Mouse (Mus musculus) cerebellum, adult 9-10 months (tissue): ENCODE data around the gene Olfr78.

Experiments used
- DNase-seq: peaks from one replicate; pipeline ENCODE4 v3.0.0; 2022

Gene Olfr78

GRCm38 (mm10) chr7:102759266-102759665, at the start of gene Olfr78, which contains the start of gene Olfr560:
Gene Olfr78 (minus strand): TSS chr7:102759471.
Gene Olfr560 (minus strand): TSS chr7:102759366.
- DNase-seq = no peak

- DNase-seq = no peak
Measured at GRCm38 (mm10) chr7:102803180-102803579, 43.9 kb upstream of the Olfr78 start, which contains the start of gene Olfr564. Gene Olfr564 (plus strand): TSS chr7:102803480.

DNA sequence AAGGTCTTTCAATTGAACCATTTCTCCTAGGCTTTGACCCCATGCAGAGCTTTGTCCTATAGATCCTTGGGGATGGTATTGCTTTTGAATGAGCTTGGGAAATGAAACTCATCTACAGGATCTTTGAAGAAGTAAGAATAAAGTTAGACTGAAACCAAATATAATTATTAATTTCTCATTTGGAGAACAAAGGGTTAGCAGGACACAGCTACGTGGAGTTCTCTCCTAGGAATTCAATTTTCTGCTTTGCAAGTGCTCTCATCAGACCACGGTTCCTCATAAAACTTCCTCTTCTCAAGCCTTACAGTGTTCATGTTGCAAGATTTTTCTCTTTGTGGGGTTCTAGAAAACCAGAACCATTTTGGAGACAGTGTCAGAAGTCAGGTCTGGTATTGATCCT, 11.7 kb upstream of the Olfr78 start, which contains the start of gene Olfr561:
Gene Olfr561, plus strand, starts transcription at position 301 of the 400 bp plus-strand sequence.
- DNase-seq = no peak

- DNase-seq = peak; percentile 0
Measured at GRCm38 (mm10) chr7:102752086-102752485, 7.2 kb downstream of the Olfr78 start.

GRCm38 (mm10) chr7:102737705-102738104, 21.6 kb downstream of the Olfr78 start:
- DNase-seq = no peak

GRCm38 (mm10) chr7:102733793-102734192, 25.5 kb downstream of the Olfr78 start:
- no peak for DNase-seq

GRCm38 (mm10) chr7:102727391-102727790, 31.9 kb downstream of the Olfr78 start, which contains the start of gene Olfr559:
Gene Olfr559 (minus strand): TSS chr7:102727491.
- no peak for DNase-seq

DNA sequence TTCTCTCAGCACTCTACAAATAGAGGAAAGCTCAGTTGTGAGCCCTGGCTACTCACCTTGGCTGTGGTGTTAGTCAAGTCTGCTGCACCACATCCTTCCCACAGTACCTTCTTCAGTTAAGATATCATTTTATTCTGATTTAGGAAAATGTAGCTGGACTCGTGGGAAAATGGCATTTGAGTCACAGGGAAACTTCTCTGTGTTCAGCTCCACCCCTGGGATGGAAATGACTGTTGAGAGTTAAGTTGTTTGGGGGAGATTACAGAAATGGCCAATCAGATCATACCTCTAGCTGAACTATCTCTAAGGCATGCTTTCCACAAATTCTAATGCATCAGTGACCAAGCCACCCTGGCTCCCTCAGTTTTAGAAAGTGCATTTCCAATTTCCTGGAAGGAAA, 40.3 kb downstream of the Olfr78 start, which contains the start of gene Olfr33:
Gene Olfr33, minus strand, starts transcription at position 101 of the 400 bp plus-strand sequence.
- DNase-seq = no peak

GRCm38 (mm10) chr7:102701915-102702314, 57.4 kb downstream of the Olfr78 start, which contains the start of gene Olfr558:
Gene Olfr558 (plus strand): TSS chr7:102702215.
- no peak for DNase-seq

GRCm38 (mm10) chr7:102698461-102698860, 60.8 kb downstream of the Olfr78 start:
- peak; percentile 39 for DNase-seq

DNA sequence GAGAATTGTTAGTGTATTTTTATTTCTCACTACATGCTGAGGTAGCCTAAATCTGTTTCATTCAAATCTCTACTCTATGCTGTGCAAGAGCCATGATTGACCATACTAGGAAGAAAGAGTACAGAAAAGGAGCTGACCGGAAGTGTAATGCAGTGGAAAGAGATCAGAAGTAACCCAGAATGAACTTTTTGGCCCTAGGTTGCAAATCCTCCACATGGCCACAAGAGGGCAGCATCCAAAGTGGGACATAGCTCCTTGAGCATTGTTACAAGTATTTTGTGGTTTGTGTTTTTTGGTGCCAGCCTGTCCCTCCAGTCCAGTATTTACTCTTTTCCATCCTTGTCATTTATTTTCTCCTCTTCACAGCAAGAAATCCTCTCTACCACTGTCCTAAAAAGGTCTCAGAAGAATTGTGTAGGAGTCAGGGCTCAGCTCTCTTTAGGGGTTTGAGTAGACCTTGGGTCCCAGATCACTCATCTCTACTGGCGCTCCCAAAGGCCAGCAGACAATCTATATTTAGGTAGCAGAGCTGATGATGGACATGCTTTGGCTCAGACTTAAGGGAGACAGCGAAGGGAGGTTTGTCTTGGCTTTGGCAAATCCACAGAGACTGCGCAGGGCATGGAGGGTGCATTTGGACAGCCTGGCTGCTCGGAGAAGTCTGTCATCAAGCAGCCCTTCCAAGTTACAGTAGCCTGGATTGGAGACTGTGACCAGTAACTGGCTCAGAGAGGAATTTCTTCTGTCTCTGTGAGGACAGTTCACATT, 63.7 kb downstream of the Olfr78 start, which contains the start of gene Olfr557:
Gene Olfr557, plus strand, starts transcription at position 553 of the 768 bp plus-strand sequence.
- DNase-seq = no peak
